In genomic region chr6:120483211-120483626, GRCm38 (mm10) we compare ENCODE assay signal across 8 mouse cellular contexts. TPM values are rescaled to one million over a fixed set of nuclear protein-coding genes. Genes with fewer than 3 reads are reported as not detected.
DNase-seq lines count a peak whose midpoint lies in the region; ATAC-seq and TF ChIP-seq lines count a peak whose summit lies in the region.

No protein-coding gene starts in this region.

- ATAC-seq in midbrain, embryonic 11.5 days (ENCODE audit: low FRiP score): 0 out of 2 replicates have a peak, but pooled peaks have one; percentile 30
- no peak; the same call in 1 of the 2 replicates for ATAC-seq in midbrain, embryonic 16.5 days
- no peak for ATAC-seq in embryonic facial prominence, embryonic 15.5 days (ENCODE audit: insufficient number of reproducible peaks, low FRiP score, low TSS enrichment, low read depth)
- ATAC-seq in kidney, embryonic 14.5 days (ENCODE audit: low FRiP score, low TSS enrichment): peak; percentile 43; the same call in 1 of the 2 replicates
- ATAC-seq in liver, postnatal 0 days: peak; percentile 52; the same call in 1 of the 2 replicates

- H3K27ac ChIP-seq in midbrain, embryonic 11.5 days (ENCODE audit: low read depth, low read length): no peak overlapping the region
- H3K27ac ChIP-seq in midbrain, embryonic 16.5 days (ENCODE audit: low read length): no peak overlapping the region
- H3K27ac ChIP-seq in embryonic facial prominence, embryonic 15.5 days (replicated peaks): no peak overlapping the region
- H3K27ac ChIP-seq in kidney, embryonic 14.5 days (ENCODE audit: low read depth, low read length): no peak overlapping the region
- H3K27ac ChIP-seq in liver, postnatal 0 days (ENCODE audit: low read depth): no peak overlapping the region

- no peak for TF ChIP-seq EP300 in liver, postnatal 0 days (IDR thresholded peaks at IDR 0.05; ENCODE audit: low read depth)

- no peaks in the 10 kb centered on the region for H3K36me3 ChIP-seq in midbrain, embryonic 11.5 days (ENCODE audit: control insufficient read depth, insufficient read depth, low read length)
- no peaks in the 10 kb centered on the region for H3K36me3 ChIP-seq in midbrain, embryonic 16.5 days (ENCODE audit: control insufficient read depth, insufficient read depth, low read length)
- peaks cover 18% of the 10 kb centered on the region for H3K36me3 ChIP-seq in embryonic facial prominence, embryonic 15.5 days
- no peaks in the 10 kb centered on the region for H3K36me3 ChIP-seq in kidney, embryonic 14.5 days (ENCODE audit: control insufficient read depth, insufficient read depth, low read length)
- H3K36me3 ChIP-seq in liver, postnatal 0 days (replicated peaks; ENCODE audit: insufficient read depth, low read length): peaks cover 47% of the 10 kb centered on the region

- DNase-seq in midbrain, embryonic 11.5 days (ENCODE audit: low spot score, missing footprints): no peak
- DNase-seq in R1 (ENCODE audit: low read depth, low spot score): peak; percentile 63
- DNase-seq in liver, postnatal 0 days: peak; percentile 72
- DNase-seq in right cerebral cortex, postnatal 4 days: peak; percentile 49
- no peak for DNase-seq in urinary bladder, postnatal 25 days (ENCODE audit: low spot score)

- H3K27me3 ChIP-seq in midbrain, embryonic 11.5 days (ENCODE audit: control insufficient read depth, insufficient read depth, low read length): no peaks in the 10 kb centered on the region
- H3K27me3 ChIP-seq in midbrain, embryonic 16.5 days (ENCODE audit: control insufficient read depth, insufficient read depth, low read depth, low read length): no peaks in the 10 kb centered on the region
- no peaks in the 10 kb centered on the region for H3K27me3 ChIP-seq in embryonic facial prominence, embryonic 15.5 days
- no peaks in the 10 kb centered on the region for H3K27me3 ChIP-seq in kidney, embryonic 14.5 days (ENCODE audit: control insufficient read depth, insufficient read depth, low read length)
- H3K27me3 ChIP-seq in liver, postnatal 0 days (ENCODE audit: insufficient read depth, low read length): no peaks in the 10 kb centered on the region

- no peak overlapping the region for H3K9ac ChIP-seq in midbrain, embryonic 11.5 days (ENCODE audit: low read length)
- H3K9ac ChIP-seq in midbrain, embryonic 16.5 days (ENCODE audit: low read depth, low read length): no peak overlapping the region
- no peak overlapping the region for H3K9ac ChIP-seq in embryonic facial prominence, embryonic 15.5 days
- H3K9ac ChIP-seq in kidney, embryonic 14.5 days (ENCODE audit: low read depth, low read length): no peak overlapping the region
- H3K9ac ChIP-seq in liver, postnatal 0 days (replicated peaks): no peak overlapping the region

- no peak overlapping the region for H3K4me3 ChIP-seq in midbrain, embryonic 11.5 days (ENCODE audit: low read depth, low read length)
- H3K4me3 ChIP-seq in midbrain, embryonic 16.5 days (ENCODE audit: low read depth, low read length): no peak overlapping the region
- no peak overlapping the region for H3K4me3 ChIP-seq in embryonic facial prominence, embryonic 15.5 days (replicated peaks)
- H3K4me3 ChIP-seq in kidney, embryonic 14.5 days (ENCODE audit: low read length): no peak overlapping the region
- no peak overlapping the region for H3K4me3 ChIP-seq in liver, postnatal 0 days (ENCODE audit: low read depth, low read length)

- 45% methylated on average over 8 of the region's 8 CpGs for WGBS in midbrain, embryonic 11.5 days
- 40% methylated on average over 8 of the region's 8 CpGs for WGBS in midbrain, embryonic 16.5 days
- 19% methylated on average over 8 of the region's 8 CpGs for WGBS in embryonic facial prominence, embryonic 15.5 days
- WGBS in kidney, embryonic 14.5 days: 24% methylated on average over 8 of the region's 8 CpGs
- WGBS in liver, postnatal 0 days (ENCODE audit: insufficient replicate concordance): 35% methylated on average over 8 of the region's 8 CpGs

- no peaks in the 10 kb centered on the region for H3K9me3 ChIP-seq in midbrain, embryonic 11.5 days (ENCODE audit: control insufficient read depth, low read length)
- no peaks in the 10 kb centered on the region for H3K9me3 ChIP-seq in midbrain, embryonic 16.5 days (replicated peaks; ENCODE audit: control insufficient read depth, low read length, poor library complexity, severe bottlenecking)
- no peaks in the 10 kb centered on the region for H3K9me3 ChIP-seq in embryonic facial prominence, embryonic 15.5 days (replicated peaks)
- H3K9me3 ChIP-seq in kidney, embryonic 14.5 days (ENCODE audit: control insufficient read depth, low read length): no peaks in the 10 kb centered on the region
- H3K9me3 ChIP-seq in liver, postnatal 0 days (ENCODE audit: low read length): no peaks in the 10 kb centered on the region

- no peak overlapping the region for H3K4me2 ChIP-seq in midbrain, embryonic 11.5 days
- H3K4me2 ChIP-seq in midbrain, embryonic 16.5 days (ENCODE audit: low read length): no peak overlapping the region
- 0 out of 2 replicates have a peak overlapping the region, but pooled peaks have one; percentile 21 for H3K4me2 ChIP-seq in embryonic facial prominence, embryonic 15.5 days (replicated peaks)
- H3K4me2 ChIP-seq in kidney, embryonic 14.5 days (replicated peaks; ENCODE audit: low read depth, low read length): no peak overlapping the region
- H3K4me2 ChIP-seq in liver, postnatal 0 days (ENCODE audit: low read depth, low read length): no peak overlapping the region

- H3K4me1 ChIP-seq in midbrain, embryonic 11.5 days (ENCODE audit: control insufficient read depth, insufficient read depth, low read length): no peaks in the 10 kb centered on the region
- H3K4me1 ChIP-seq in midbrain, embryonic 16.5 days (ENCODE audit: control insufficient read depth, insufficient read depth, low read length): no peaks in the 10 kb centered on the region; the same call in 1 of the 2 replicates
- peaks cover 9% of the 10 kb centered on the region; the same call in 1 of the 2 replicates for H3K4me1 ChIP-seq in embryonic facial prominence, embryonic 15.5 days
- H3K4me1 ChIP-seq in kidney, embryonic 14.5 days (ENCODE audit: control insufficient read depth, insufficient read depth, low read length): no peaks in the 10 kb centered on the region; the same call in 1 of the 2 replicates
- peaks cover 36% of the 10 kb centered on the region for H3K4me1 ChIP-seq in liver, postnatal 0 days (ENCODE audit: insufficient read depth)

- TF ChIP-seq CTCF in liver, postnatal 0 days (IDR thresholded peaks at IDR 0.05; ENCODE audit: low read depth): peak; percentile 78

RNA-seq across cellular contexts. Expression of gene Tmem121b, which starts 10.4 kb away (rescaled TPM):
- polyA plus RNA-seq in midbrain, embryonic 11.5 days (2014; fragmentation: Nextera tagmentation; extraction: Ambion mirVana): 0.78 and 0.88 TPM in 2 replicates
- 2.6 and 2.9 TPM in 2 replicates for polyA plus RNA-seq in midbrain, embryonic 16.5 days (2015; fragmentation: Nextera tagmentation; extraction: Ambion mirVana)
- polyA plus RNA-seq in embryonic facial prominence, embryonic 15.5 days (2015; fragmentation: Nextera tagmentation; extraction: Ambion mirVana): 0.24 and 0.28 TPM in 2 replicates
- 0.04 and 0.21 TPM in 2 replicates for polyA plus RNA-seq in kidney, embryonic 14.5 days (2014; fragmentation: Nextera tagmentation; extraction: Ambion mirVana)
- polyA plus RNA-seq in liver, postnatal 0 days (2015; fragmentation: Nextera tagmentation; extraction: Ambion mirVana): not detected in 2 replicates

RNA-seq across cellular contexts. Expression of gene Il17ra, which starts 20.2 kb away (rescaled TPM):
- polyA plus RNA-seq in midbrain, embryonic 11.5 days (2014; fragmentation: Nextera tagmentation; extraction: Ambion mirVana): 1.6 and 2.0 TPM in 2 replicates
- 2.3 and 3.5 TPM in 2 replicates for polyA plus RNA-seq in midbrain, embryonic 16.5 days (2015; fragmentation: Nextera tagmentation; extraction: Ambion mirVana)
- 9.9 and 10.0 TPM in 2 replicates for polyA plus RNA-seq in embryonic facial prominence, embryonic 15.5 days (2015; fragmentation: Nextera tagmentation; extraction: Ambion mirVana)
- 2.3 and 2.4 TPM in 2 replicates for polyA plus RNA-seq in kidney, embryonic 14.5 days (2014; fragmentation: Nextera tagmentation; extraction: Ambion mirVana)
- polyA plus RNA-seq in liver, postnatal 0 days (2015; fragmentation: Nextera tagmentation; extraction: Ambion mirVana): 9.4 and 10.6 TPM in 2 replicates

RNA-seq across cellular contexts. Expression of gene Hdhd5, which starts 47.9 kb away (rescaled TPM):
- 12.4 and 15.0 TPM in 2 replicates for polyA plus RNA-seq in midbrain, embryonic 11.5 days (2014; fragmentation: Nextera tagmentation; extraction: Ambion mirVana)
- 14.6 and 15.0 TPM in 2 replicates for polyA plus RNA-seq in midbrain, embryonic 16.5 days (2015; fragmentation: Nextera tagmentation; extraction: Ambion mirVana)
- 17.6 and 18.0 TPM in 2 replicates for polyA plus RNA-seq in embryonic facial prominence, embryonic 15.5 days (2015; fragmentation: Nextera tagmentation; extraction: Ambion mirVana)
- 13.7 and 15.2 TPM in 2 replicates for polyA plus RNA-seq in kidney, embryonic 14.5 days (2014; fragmentation: Nextera tagmentation; extraction: Ambion mirVana)
- polyA plus RNA-seq in liver, postnatal 0 days (2015; fragmentation: Nextera tagmentation; extraction: Ambion mirVana): 6.6 and 7.1 TPM in 2 replicates

Comparison
In these comparisons a context has a peak if more than half of its experiments do, and no peak if none do; other contexts are left out.
1. ATAC-seq: peak in midbrain, embryonic 11.5 days (single experiment), kidney, embryonic 14.5 days (single experiment) and liver, postnatal 0 days (single experiment); none in midbrain, embryonic 16.5 days (single experiment) and embryonic facial prominence, embryonic 15.5 days (single experiment).
2. DNase-seq: peak in R1 (single experiment), liver, postnatal 0 days (single experiment) and right cerebral cortex, postnatal 4 days (single experiment); none in midbrain, embryonic 11.5 days (single experiment) and urinary bladder, postnatal 25 days (single experiment).